Mouse (Mus musculus): ENCODE results near the gene Camsap3. TPM values are rescaled to one million over a fixed set of nuclear protein-coding genes. Genes with fewer than 3 reads are reported as not detected.

Gene Camsap3
- polyA plus RNA-seq (2012; rRNA removed) = 58.8 and 136 TPM in 2 replicates

DNA sequence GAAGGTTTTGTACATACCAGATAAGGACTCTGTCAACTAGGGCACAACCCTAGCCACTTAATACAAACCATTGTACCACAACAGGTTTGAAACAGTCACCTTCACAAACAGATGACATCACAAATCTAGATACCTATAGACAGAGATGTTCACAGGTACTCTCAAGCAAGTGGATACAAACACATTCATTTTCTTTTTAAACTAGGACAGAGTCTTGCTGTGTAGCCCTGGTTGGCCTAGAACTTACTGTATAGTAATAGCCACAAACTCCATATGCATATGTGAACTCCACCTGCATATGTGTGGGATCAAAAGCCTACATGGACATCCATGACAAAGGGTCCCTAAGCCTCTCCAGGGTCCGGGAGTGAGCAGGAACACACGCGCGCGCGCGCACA is at the start of gene Camsap3:
Gene Camsap3, plus strand, starts transcription at position 301 of the 398 bp plus-strand sequence.
- H3K27me3 ChIP-seq (ENCODE audit: control insufficient read depth, insufficient read depth, low read length) = no peaks in the 10 kb centered on the region
- 3% methylated on average over 7 of the region's 7 CpGs for WGBS
- H3K27ac ChIP-seq (ENCODE audit: insufficient read depth, low read depth, low read length) = peak within 1 kb of the TSS; percentile 78
- H3K36me3 ChIP-seq (ENCODE audit: control insufficient read depth, insufficient read depth, low read length) = no peaks in the 10 kb centered on the region
- TF ChIP-seq POLR2A (IDR thresholded peaks at IDR 0.05; ENCODE audit: low read depth, low read length) = no peak
- no peak for TF ChIP-seq CTCF (IDR thresholded peaks at IDR 0.05; ENCODE audit: extremely low read depth, insufficient read length, insufficient replicate concordance, low read depth, low read length)
- H3K4me3 ChIP-seq (ENCODE audit: low read depth, low read length) = peak within 1 kb of the TSS; percentile 82
- H3K4me1 ChIP-seq (ENCODE audit: control insufficient read depth, insufficient read depth, insufficient read length, low read length) = peaks cover 3% of the 10 kb centered on the region; the same call in 1 of the 2 replicates

DNA sequence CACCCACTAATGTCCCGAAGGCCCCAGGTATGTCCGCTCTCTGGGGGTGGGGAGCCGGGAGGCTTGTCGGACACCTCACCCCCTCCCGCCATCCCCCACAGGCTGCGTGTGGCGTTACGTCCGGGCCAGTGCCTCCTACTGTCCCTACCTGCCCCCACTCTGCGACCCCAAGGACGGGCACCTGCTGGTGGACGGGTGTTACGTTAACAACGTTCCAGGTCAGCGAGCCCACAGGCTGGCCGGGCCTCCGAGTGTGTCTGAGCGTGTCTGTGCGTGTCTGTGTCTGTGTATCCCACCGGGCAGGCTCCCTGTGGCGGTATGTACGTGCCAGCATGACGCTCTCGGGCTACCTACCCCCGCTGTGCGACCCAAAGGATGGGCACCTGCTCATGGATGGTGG is 49.4 kb upstream of the Camsap3 start:
- WGBS = 96% methylated on average over 26 of the region's 26 CpGs
- H3K27ac ChIP-seq (ENCODE audit: insufficient read depth, low read depth, low read length) = no peak overlapping the region
- no peak overlapping the region for H3K4me3 ChIP-seq (ENCODE audit: low read depth, low read length)
- H3K4me1 ChIP-seq (ENCODE audit: control insufficient read depth, insufficient read depth, insufficient read length, low read length) = peaks cover 8% of the 10 kb centered on the region
- H3K27me3 ChIP-seq (ENCODE audit: control insufficient read depth, insufficient read depth, low read length) = no peaks in the 10 kb centered on the region
- TF ChIP-seq CTCF (IDR thresholded peaks at IDR 0.05; ENCODE audit: extremely low read depth, insufficient read length, insufficient replicate concordance, low read depth, low read length) (no peak), POLR2A (IDR thresholded peaks at IDR 0.05; ENCODE audit: low read depth, low read length) (no peak)
- H3K36me3 ChIP-seq (ENCODE audit: control insufficient read depth, insufficient read depth, low read length) = peaks cover 48% of the 10 kb centered on the region

DNA sequence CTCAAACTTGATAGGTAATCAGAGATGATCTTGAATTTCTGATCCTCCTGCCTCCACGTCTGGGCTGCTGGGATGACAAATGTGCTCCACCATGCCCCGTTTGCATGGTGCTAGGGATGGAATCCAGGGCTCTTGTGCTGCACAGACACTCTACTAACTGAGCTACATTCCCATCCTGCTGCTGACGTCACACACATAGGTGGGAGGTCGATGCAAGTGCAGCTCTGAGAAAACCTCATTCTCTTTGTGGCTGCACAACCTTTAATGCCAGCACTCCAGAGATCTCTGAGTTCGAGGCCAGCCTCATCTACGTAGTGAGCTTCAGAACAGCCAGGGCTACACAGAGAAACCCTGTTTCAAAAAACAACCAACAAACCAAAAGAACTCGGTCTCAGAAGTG is 47.9 kb upstream of the Camsap3 start:
- Histone ChIP-seq H3K4me3 (ENCODE audit: low read depth, low read length) (no peak overlapping the region), H3K36me3 (ENCODE audit: control insufficient read depth, insufficient read depth, low read length) (peaks cover 61% of the 10 kb centered on the region), H3K27me3 (ENCODE audit: control insufficient read depth, insufficient read depth, low read length) (no peaks in the 10 kb centered on the region), H3K27ac (ENCODE audit: insufficient read depth, low read depth, low read length) (no peak overlapping the region), H3K4me1 (ENCODE audit: control insufficient read depth, insufficient read depth, insufficient read length, low read length) (peaks cover 8% of the 10 kb centered on the region)
- no peak for TF ChIP-seq CTCF (IDR thresholded peaks at IDR 0.05; ENCODE audit: extremely low read depth, insufficient read length, insufficient replicate concordance, low read depth, low read length)
- TF ChIP-seq POLR2A (IDR thresholded peaks at IDR 0.05; ENCODE audit: low read depth, low read length) = no peak
- 83% methylated on average over 7 of the region's 7 CpGs for WGBS

DNA sequence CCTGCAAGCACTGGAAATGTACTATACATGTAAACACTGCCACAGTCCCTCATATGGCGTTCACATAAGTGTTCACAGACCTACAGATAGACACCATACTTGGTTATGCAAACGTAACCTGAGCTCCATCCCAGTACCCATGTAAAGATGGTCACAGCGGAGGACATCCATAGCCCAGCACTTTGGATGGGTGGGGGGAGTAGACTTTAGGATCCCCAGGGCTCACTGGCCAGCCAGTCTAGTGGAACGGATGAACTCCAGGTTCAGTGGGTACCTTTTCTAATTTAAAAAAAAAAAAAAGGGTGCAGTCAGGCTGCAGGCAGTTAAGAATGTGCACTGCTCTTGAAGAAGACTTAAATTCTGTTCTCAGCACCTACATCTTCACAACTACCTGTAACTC is 47.0 kb upstream of the Camsap3 start:
- WGBS = 96% methylated on average over 4 of the region's 4 CpGs

DNA sequence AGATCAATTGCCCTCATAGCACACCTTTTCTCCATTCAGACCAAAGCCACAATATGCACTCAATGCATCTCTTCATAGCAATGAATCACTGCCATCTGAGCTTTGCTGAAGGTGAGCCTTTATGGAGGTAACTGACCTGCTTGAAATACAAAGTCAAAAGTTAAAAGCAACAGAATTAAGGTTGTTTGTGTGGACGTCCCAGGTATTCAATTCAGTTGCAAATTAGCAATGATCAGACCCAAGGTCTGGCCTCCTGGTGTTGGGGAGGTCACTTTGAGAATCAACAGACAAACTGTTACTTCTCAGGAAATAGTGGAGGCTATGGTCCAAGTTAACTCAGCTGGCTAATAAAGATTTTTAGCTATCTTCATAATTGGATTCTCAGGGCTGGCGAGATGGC is 40.6 kb upstream of the Camsap3 start:
- no peak for TF ChIP-seq POLR2A (IDR thresholded peaks at IDR 0.05; ENCODE audit: low read depth, low read length)
- no peak for TF ChIP-seq CTCF (IDR thresholded peaks at IDR 0.05; ENCODE audit: extremely low read depth, insufficient read length, insufficient replicate concordance, low read depth, low read length)
- no peaks in the 10 kb centered on the region for H3K4me1 ChIP-seq (ENCODE audit: control insufficient read depth, insufficient read depth, insufficient read length, low read length)
- H3K36me3 ChIP-seq (ENCODE audit: control insufficient read depth, insufficient read depth, low read length) = peaks cover 26% of the 10 kb centered on the region
- no peak overlapping the region for H3K27ac ChIP-seq (ENCODE audit: insufficient read depth, low read depth, low read length)
- H3K4me3 ChIP-seq (ENCODE audit: low read depth, low read length) = no peak overlapping the region
- no peaks in the 10 kb centered on the region for H3K27me3 ChIP-seq (ENCODE audit: control insufficient read depth, insufficient read depth, low read length)
- WGBS = 95% methylated on average over 2 of the region's 2 CpGs

More for the DNA sequence above, 47.0 kb upstream of the Camsap3 start:
- Histone ChIP-seq H3K4me1 (ENCODE audit: control insufficient read depth, insufficient read depth, insufficient read length, low read length) (peaks cover 8% of the 10 kb centered on the region), H3K4me3 (ENCODE audit: low read depth, low read length) (no peak overlapping the region), H3K36me3 (ENCODE audit: control insufficient read depth, insufficient read depth, low read length) (peaks cover 69% of the 10 kb centered on the region), H3K27me3 (ENCODE audit: control insufficient read depth, insufficient read depth, low read length) (no peaks in the 10 kb centered on the region), H3K27ac (ENCODE audit: insufficient read depth, low read depth, low read length) (no peak overlapping the region)
- TF ChIP-seq POLR2A (IDR thresholded peaks at IDR 0.05; ENCODE audit: low read depth, low read length) (no peak), CTCF (IDR thresholded peaks at IDR 0.05; ENCODE audit: extremely low read depth, insufficient read length, insufficient replicate concordance, low read depth, low read length) (no peak)

DNA sequence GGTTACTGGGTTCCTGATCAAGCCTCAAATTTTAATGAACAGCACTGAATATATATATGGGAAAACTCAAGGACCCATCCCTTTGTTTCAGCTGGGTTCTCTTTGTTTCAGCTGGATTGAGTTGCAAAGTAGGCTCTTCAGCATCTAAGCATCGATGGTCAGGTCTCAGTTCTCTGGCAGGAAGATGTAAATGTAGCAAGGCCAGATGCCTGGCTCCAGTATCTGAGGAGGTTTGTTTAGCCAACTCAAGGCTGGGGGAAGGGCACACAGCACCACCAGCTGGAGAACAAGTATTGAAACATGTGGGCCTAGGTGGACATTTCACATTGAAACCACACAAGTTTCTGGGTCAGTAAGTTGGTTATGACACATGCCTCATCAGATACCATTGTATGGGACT is 34.9 kb upstream of the Camsap3 start:
- H3K4me1 ChIP-seq (ENCODE audit: control insufficient read depth, insufficient read depth, insufficient read length, low read length) = no peaks in the 10 kb centered on the region
- H3K36me3 ChIP-seq (ENCODE audit: control insufficient read depth, insufficient read depth, low read length) = no peaks in the 10 kb centered on the region
- no peaks in the 10 kb centered on the region for H3K27me3 ChIP-seq (ENCODE audit: control insufficient read depth, insufficient read depth, low read length)
- WGBS = 91% methylated on average over 1 of the region's 1 CpGs
- TF ChIP-seq CTCF (IDR thresholded peaks at IDR 0.05; ENCODE audit: extremely low read depth, insufficient read length, insufficient replicate concordance, low read depth, low read length) = no peak
- TF ChIP-seq POLR2A (IDR thresholded peaks at IDR 0.05; ENCODE audit: low read depth, low read length) = no peak
- no peak overlapping the region for H3K4me3 ChIP-seq (ENCODE audit: low read depth, low read length)
- H3K27ac ChIP-seq (ENCODE audit: insufficient read depth, low read depth, low read length) = no peak overlapping the region

DNA sequence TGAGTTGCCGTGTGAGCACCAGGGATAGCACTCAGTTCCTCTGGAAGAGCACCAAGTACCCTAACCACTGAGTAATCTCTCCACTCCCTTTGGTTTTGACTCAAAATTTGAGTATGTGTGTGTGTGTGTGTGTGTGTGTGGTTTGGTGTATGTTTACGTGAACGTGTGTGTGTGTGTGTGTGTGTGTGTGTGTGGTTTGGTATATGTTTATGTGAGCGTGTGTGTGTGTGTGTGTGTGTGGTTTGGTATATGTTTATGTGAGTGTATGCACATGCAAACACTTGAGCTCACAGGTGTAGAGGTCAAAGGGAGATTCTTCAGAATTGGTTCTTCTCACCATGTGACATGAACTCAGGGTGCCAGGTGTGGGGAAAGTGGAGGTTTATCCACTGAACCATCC is 31.0 kb upstream of the Camsap3 start:
- no peak for TF ChIP-seq POLR2A (IDR thresholded peaks at IDR 0.05; ENCODE audit: low read depth, low read length)
- no peak for TF ChIP-seq CTCF (IDR thresholded peaks at IDR 0.05; ENCODE audit: extremely low read depth, insufficient read length, insufficient replicate concordance, low read depth, low read length)
- whole genome bisulfite sequencing = 57% methylated on average over 4 of the region's 4 CpGs
- Histone ChIP-seq H3K4me3 (ENCODE audit: low read depth, low read length) (no peak overlapping the region), H3K36me3 (ENCODE audit: control insufficient read depth, insufficient read depth, low read length) (no peaks in the 10 kb centered on the region), H3K27ac (ENCODE audit: insufficient read depth, low read depth, low read length) (no peak overlapping the region), H3K4me1 (ENCODE audit: control insufficient read depth, insufficient read depth, insufficient read length, low read length) (no peaks in the 10 kb centered on the region), H3K27me3 (ENCODE audit: control insufficient read depth, insufficient read depth, low read length) (no peaks in the 10 kb centered on the region)

Data from small intestine, adult 2 months (tissue).